ENCODE assay signal across 9 mouse cellular contexts in the genomic region with DNA sequence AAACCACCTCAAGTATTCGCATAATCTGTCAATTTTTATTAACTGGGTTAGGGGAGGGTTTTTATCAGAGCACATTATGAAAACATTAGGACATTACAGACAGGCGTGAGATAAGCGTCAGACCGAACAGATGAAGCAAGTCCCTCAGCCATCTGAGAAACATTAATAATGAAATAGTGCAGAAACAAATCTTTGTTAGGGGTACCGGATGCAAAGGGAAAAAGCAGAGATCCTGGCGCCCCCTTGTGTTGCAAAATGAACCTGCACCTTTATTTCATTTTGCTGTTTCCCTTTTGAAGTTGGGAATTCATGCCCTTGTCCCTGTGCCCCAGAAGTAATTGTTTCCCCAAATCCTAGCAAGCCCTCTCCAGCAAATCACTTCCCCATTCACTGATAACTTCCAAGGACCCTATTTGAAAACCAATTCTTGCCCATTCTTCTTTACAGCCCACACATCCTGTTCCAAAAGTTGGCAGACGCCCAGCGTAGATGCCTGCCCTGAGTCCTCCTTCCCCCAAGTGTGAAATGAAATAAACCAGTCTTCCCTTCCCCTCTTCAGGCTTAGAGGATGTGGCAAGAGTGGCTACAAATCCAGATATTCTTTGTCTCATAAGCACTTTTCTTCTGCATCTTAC.
A peak's percentile ranks its signal among the peaks of the same experiment; 100 is the strongest.
DNase-seq lines count a peak whose midpoint lies in the region; ATAC-seq and TF ChIP-seq lines count a peak whose summit lies in the region.
"Had no signal": no experiment of that assay in that cellular context is flagged by ENCODE, and none has a peak within 500 bp of the region (broad histone marks: within the 10 kb centered on the region; RNA-seq: fewer than 3 reads in every experiment).

No protein-coding gene starts in this region.

- TF ChIP-seq CTCF in forebrain, postnatal 0 days (IDR thresholded peaks at IDR 0.05; ENCODE audit: low read depth) = peak; percentile 88
- peak; percentile 91 for TF ChIP-seq CTCF in layer of hippocampus, adult 2 months (conservative IDR thresholded peaks at IDR 0.05)

- DNase-seq in kidney, adult 18-20 months = peak; percentile 55
- DNase-seq in kidney, adult 11 months = no peak
- DNase-seq in CD4-positive helper T cell, adult 2 months (ENCODE audit: low read depth, low spot score) = peak; percentile 61
- peak; percentile 60 for DNase-seq in Muller cell, postnatal 12 days (ENCODE audit: inconsistent ontology term)
- DNase-seq in forebrain, postnatal 0 days = peak; percentile 87
- peak; percentile 42 to 75 for DNase-seq in layer of hippocampus, adult 2 months (ENCODE audit: low spot score in 2 of 2)
- DNase-seq in mesoderm, embryonic 11.5 days (ENCODE audit: low read depth, low spot score) = peak; percentile 65
- DNase-seq in urinary bladder, adult 2 months (ENCODE audit: low spot score) = no peak

- H3K4me2 ChIP-seq in forebrain, postnatal 0 days (ENCODE audit: low read depth) = no peak overlapping the region

- H3K4me3 ChIP-seq in forebrain, postnatal 0 days (ENCODE audit: low read depth, low read length) = no peak overlapping the region
- no peak overlapping the region for H3K4me3 ChIP-seq in layer of hippocampus, adult 2 months

- H3K9ac ChIP-seq in forebrain, postnatal 0 days = no peak overlapping the region

- no peaks in the 10 kb centered on the region for H3K27me3 ChIP-seq in forebrain, postnatal 0 days (ENCODE audit: insufficient read depth, low read length)

- H3K27ac ChIP-seq in forebrain, postnatal 0 days (ENCODE audit: low read depth, low read length) = no peak overlapping the region
- H3K27ac ChIP-seq in layer of hippocampus, adult 2 months = no peak overlapping the region
- H3K27ac ChIP-seq: macrophage had no signal

- 34% methylated on average over 8 of the region's 8 CpGs for WGBS in forebrain, postnatal 0 days

- no peak for ATAC-seq in forebrain, postnatal 0 days

- H3K9me3 ChIP-seq in forebrain, postnatal 0 days (ENCODE audit: low read length) = no peaks in the 10 kb centered on the region

- no peaks in the 10 kb centered on the region for H3K36me3 ChIP-seq in forebrain, postnatal 0 days (ENCODE audit: insufficient read depth)

- H3K4me1 ChIP-seq in forebrain, postnatal 0 days (ENCODE audit: insufficient read depth) = no peaks in the 10 kb centered on the region; the same call in 1 of the 2 replicates

Comparison
In these comparisons a context has a peak if more than half of its experiments do, and no peak if none do; other contexts are left out.
1. DNase-seq: peak in kidney, adult 18-20 months (single experiment), CD4-positive helper T cell, adult 2 months (single experiment), Muller cell, postnatal 12 days (single experiment), forebrain, postnatal 0 days (single experiment), layer of hippocampus, adult 2 months (2 of 2) and mesoderm, embryonic 11.5 days (single experiment); none in kidney, adult 11 months (single experiment) and urinary bladder, adult 2 months (single experiment).